Mouse (Mus musculus): Measurements from ENCODE around the gene Cnot3.

GRCm38 (mm10) chr7:3707568-3708413 lies 62.7 kb downstream of the Cnot3 start:
- TF ChIP-seq CTCF (IDR thresholded peaks at IDR 0.05), result no peak
- no peak for TF ChIP-seq POLR2A (IDR thresholded peaks at IDR 0.05; ENCODE audit: insufficient read depth, low read depth, low read length)
- TF ChIP-seq EP300 (IDR thresholded peaks at IDR 0.05; ENCODE audit: insufficient read depth, low read depth, low read length), result no peak

All from heart, adult 2 months (tissue).